19 mouse cellular contexts compared by ENCODE assay signal in genomic region chr1:106875193-106875886, GRCm38 (mm10). TPM values are rescaled to one million over a fixed set of nuclear protein-coding genes. Genes with fewer than 3 reads are reported as not detected.
DNase-seq lines count a peak whose midpoint lies in the region; ATAC-seq and TF ChIP-seq lines count a peak whose summit lies in the region.
"Had no signal": no experiment of that assay in that cellular context is flagged by ENCODE, and none has a peak within 500 bp of the region (broad histone marks: within the 10 kb centered on the region; RNA-seq: fewer than 3 reads in every experiment).

No protein-coding gene starts in this region.

- intact Hi-C loops in left cerebral cortex, postnatal 14 days (cut with DNase I), result no loop called here

- DNase-seq in kidney, adult 2 months, result peak; percentile 23
- DNase-seq in stomach, postnatal 0 days (ENCODE audit: low spot score), result no peak
- no peak for DNase-seq in left cerebral cortex, postnatal 14 days (ENCODE audit: low spot score in 2 of 2)
- DNase-seq: cerebellum, postnatal 10 days; thymus, postnatal 25 days had no signal

- no peak overlapping the region for H3K4me2 ChIP-seq in kidney, embryonic 14.5 days (replicated peaks; ENCODE audit: low read depth, low read length)
- no peak overlapping the region for H3K4me2 ChIP-seq in stomach, embryonic 16.5 days (ENCODE audit: low read depth, low read length)
- H3K4me2 ChIP-seq in stomach, postnatal 0 days (replicated peaks; ENCODE audit: low read depth), result no peak overlapping the region
- no peak overlapping the region for H3K4me2 ChIP-seq in intestine, embryonic 16.5 days (ENCODE audit: low read depth, low read length)
- H3K4me2 ChIP-seq: heart, embryonic 15.5 days; limb, embryonic 13.5 days; neural tube, embryonic 12.5 days had no signal

- TF ChIP-seq CTCF in kidney, adult 2 months (conservative IDR thresholded peaks at IDR 0.05; ENCODE audit: insufficient read depth, insufficient read length, low read depth, low read length), result no peak
- no peak for TF ChIP-seq CTCF in stomach, postnatal 0 days (IDR thresholded peaks at IDR 0.05; ENCODE audit: low read depth)

- TF ChIP-seq POLR2A in kidney, adult 2 months (IDR thresholded peaks at IDR 0.05; ENCODE audit: low read depth, low read length), result no peak

- no peak overlapping the region for H3K9ac ChIP-seq in kidney, embryonic 14.5 days (ENCODE audit: low read depth, low read length)
- no peak overlapping the region for H3K9ac ChIP-seq in stomach, embryonic 16.5 days (ENCODE audit: low read length)
- no peak overlapping the region for H3K9ac ChIP-seq in stomach, postnatal 0 days (ENCODE audit: low read length)
- H3K9ac ChIP-seq in intestine, embryonic 16.5 days (ENCODE audit: low read depth, low read length), result no peak overlapping the region
- H3K9ac ChIP-seq: heart, embryonic 15.5 days; limb, embryonic 13.5 days; neural tube, embryonic 12.5 days had no signal

- H3K4me1 ChIP-seq in kidney, adult 2 months (ENCODE audit: control insufficient read depth, insufficient read depth, low read length), result peaks cover 8% of the 10 kb centered on the region; the same call in 1 of the 2 replicates
- H3K4me1 ChIP-seq in kidney, embryonic 14.5 days (ENCODE audit: control insufficient read depth, insufficient read depth, low read length), result no peaks in the 10 kb centered on the region
- no peaks in the 10 kb centered on the region for H3K4me1 ChIP-seq in stomach, embryonic 16.5 days (ENCODE audit: control insufficient read depth, insufficient read depth, low read length)
- H3K4me1 ChIP-seq in stomach, postnatal 0 days (replicated peaks; ENCODE audit: control insufficient read depth, insufficient read depth), result no peaks in the 10 kb centered on the region
- no peaks in the 10 kb centered on the region for H3K4me1 ChIP-seq in intestine, embryonic 16.5 days (ENCODE audit: control insufficient read depth, insufficient read depth, low read length)
- H3K4me1 ChIP-seq: heart, embryonic 15.5 days; limb, embryonic 13.5 days; midbrain, embryonic 10.5 days; neural tube, embryonic 12.5 days had no signal

- no peaks in the 10 kb centered on the region for H3K27me3 ChIP-seq in kidney, adult 2 months (replicated peaks; ENCODE audit: control insufficient read depth, insufficient read depth, low read length)
- H3K27me3 ChIP-seq in kidney, embryonic 14.5 days (ENCODE audit: control insufficient read depth, insufficient read depth, low read length), result no peaks in the 10 kb centered on the region
- no peaks in the 10 kb centered on the region for H3K27me3 ChIP-seq in stomach, embryonic 16.5 days (ENCODE audit: control insufficient read depth, insufficient read depth, low read length)
- no peaks in the 10 kb centered on the region for H3K27me3 ChIP-seq in stomach, postnatal 0 days (ENCODE audit: control insufficient read depth, insufficient read depth, low read length)
- H3K27me3 ChIP-seq in intestine, embryonic 16.5 days (replicated peaks; ENCODE audit: control insufficient read depth, insufficient read depth, low read length), result no peaks in the 10 kb centered on the region
- H3K27me3 ChIP-seq: heart, embryonic 15.5 days; limb, embryonic 13.5 days; neural tube, embryonic 12.5 days had no signal

- no peak for TF ChIP-seq EP300 in stomach, postnatal 0 days (optimal IDR thresholded peaks at IDR 0.05)

- 79% methylated on average over 5 of the region's 5 CpGs for WGBS in kidney, adult 2 months
- WGBS in kidney, embryonic 14.5 days, result 83% methylated on average over 5 of the region's 5 CpGs
- WGBS in stomach, embryonic 16.5 days, result 75% methylated on average over 5 of the region's 5 CpGs
- 75% methylated on average over 5 of the region's 5 CpGs for WGBS in stomach, postnatal 0 days
- WGBS in intestine, embryonic 16.5 days, result 89% methylated on average over 5 of the region's 5 CpGs

- H3K27ac ChIP-seq in kidney, adult 2 months (ENCODE audit: insufficient read depth, low read depth, low read length), result peak overlapping the region; percentile 93
- H3K27ac ChIP-seq in kidney, embryonic 14.5 days (ENCODE audit: low read depth, low read length), result no peak overlapping the region
- peak overlapping the region; percentile 4; the same call in 1 of the 2 replicates for H3K27ac ChIP-seq in stomach, embryonic 16.5 days (ENCODE audit: low read length)
- H3K27ac ChIP-seq in stomach, postnatal 0 days (replicated peaks), result no peak overlapping the region; the same call in 1 of the 2 replicates
- H3K27ac ChIP-seq in intestine, embryonic 16.5 days (ENCODE audit: low read length), result no peak overlapping the region
- H3K27ac ChIP-seq: heart, embryonic 15.5 days; kidney, postnatal 0 days; left cerebral cortex, adult 2 months; limb, embryonic 13.5 days; midbrain, embryonic 10.5 days; neural tube, embryonic 12.5 days had no signal

- no peaks in the 10 kb centered on the region for H3K36me3 ChIP-seq in kidney, adult 2 months (ENCODE audit: control insufficient read depth, insufficient read depth, low read length)
- no peaks in the 10 kb centered on the region for H3K36me3 ChIP-seq in kidney, embryonic 14.5 days (ENCODE audit: control insufficient read depth, insufficient read depth, low read length)
- no peaks in the 10 kb centered on the region for H3K36me3 ChIP-seq in stomach, embryonic 16.5 days (ENCODE audit: control insufficient read depth, insufficient read depth, low read length)
- no peaks in the 10 kb centered on the region for H3K36me3 ChIP-seq in stomach, postnatal 0 days (ENCODE audit: control insufficient read depth, insufficient read depth, low read length)
- H3K36me3 ChIP-seq in intestine, embryonic 16.5 days (ENCODE audit: control insufficient read depth, insufficient read depth, low read length), result no peaks in the 10 kb centered on the region
- H3K36me3 ChIP-seq: heart, embryonic 15.5 days; limb, embryonic 13.5 days; midbrain, embryonic 10.5 days; neural tube, embryonic 12.5 days had no signal

- no peaks in the 10 kb centered on the region for H3K9me3 ChIP-seq in kidney, embryonic 14.5 days (ENCODE audit: control insufficient read depth, low read length)
- H3K9me3 ChIP-seq in stomach, embryonic 16.5 days (replicated peaks; ENCODE audit: control insufficient read depth, low read length), result no peaks in the 10 kb centered on the region
- no peaks in the 10 kb centered on the region for H3K9me3 ChIP-seq in stomach, postnatal 0 days (ENCODE audit: control insufficient read depth, low read length)
- no peaks in the 10 kb centered on the region for H3K9me3 ChIP-seq in intestine, embryonic 16.5 days (ENCODE audit: control insufficient read depth, low read length)
- H3K9me3 ChIP-seq: heart, embryonic 15.5 days; limb, embryonic 13.5 days; midbrain, embryonic 10.5 days; neural tube, embryonic 12.5 days had no signal

- ATAC-seq in kidney, embryonic 14.5 days (ENCODE audit: low FRiP score, low TSS enrichment), result no peak
- no peak for ATAC-seq in stomach, embryonic 16.5 days (ENCODE audit: insufficient read depth, low FRiP score)
- no peak for ATAC-seq in stomach, postnatal 0 days (ENCODE audit: low FRiP score, low TSS enrichment)
- ATAC-seq in intestine, embryonic 16.5 days, result peak; percentile 31; the same call in 1 of the 2 replicates
- no peak for ATAC-seq in frontal cortex, adult (ENCODE audit: low TSS enrichment)

- H3K4me3 ChIP-seq in kidney, adult 2 months (ENCODE audit: insufficient read depth, low read depth, low read length), result no peak overlapping the region
- H3K4me3 ChIP-seq in kidney, embryonic 14.5 days (ENCODE audit: low read length), result no peak overlapping the region
- H3K4me3 ChIP-seq in stomach, embryonic 16.5 days (replicated peaks; ENCODE audit: low read length), result no peak overlapping the region
- H3K4me3 ChIP-seq in stomach, postnatal 0 days (ENCODE audit: low read depth, low read length), result no peak overlapping the region
- H3K4me3 ChIP-seq in intestine, embryonic 16.5 days (ENCODE audit: low read length), result no peak overlapping the region
- H3K4me3 ChIP-seq: heart, embryonic 15.5 days; left cerebral cortex, adult 2 months; limb, embryonic 13.5 days; midbrain, embryonic 10.5 days; neural tube, embryonic 12.5 days had no signal

RNA-seq across cellular contexts. Expression of gene Serpinb5, which starts 14.4 kb away (rescaled TPM):
- polyA plus RNA-seq in kidney, adult 2 months (2012; rRNA removed), result 0.04 TPM in 1 of 2 replicates, not detected in the other
- 0.21 TPM in 1 of 2 replicates, not detected in the other for polyA plus RNA-seq in kidney, embryonic 14.5 days (2014; fragmentation: Nextera tagmentation; extraction: Ambion mirVana)
- polyA plus RNA-seq in stomach, embryonic 16.5 days (2015; fragmentation: Nextera tagmentation; extraction: Ambion mirVana), result 71.1 and 80.8 TPM in 2 replicates
- 116 and 128 TPM in 2 replicates for polyA plus RNA-seq in stomach, postnatal 0 days (2015; fragmentation: Nextera tagmentation; extraction: Ambion mirVana)
- polyA plus RNA-seq in intestine, embryonic 16.5 days (2015; fragmentation: Nextera tagmentation; extraction: Ambion mirVana), result 0.13 and 0.26 TPM in 2 replicates
- total RNA-seq in left cerebral cortex, postnatal 14 days (2021), result not detected
- total RNA-seq: adrenal gland, adult 18-20 months; layer of hippocampus, adult 8-10 months; left cerebral cortex, adult 2 months had no signal
- polyA plus RNA-seq: hindbrain, embryonic 11.5 days; midbrain, embryonic 10.5 days; neural tube, embryonic 12.5 days had no signal

RNA-seq across cellular contexts. Expression of gene Serpinb12, which starts 58.9 kb away (rescaled TPM):
- polyA plus RNA-seq in kidney, adult 2 months (2012; rRNA removed), result 0.06 TPM in 1 of 2 replicates, not detected in the other
- polyA plus RNA-seq in kidney, embryonic 14.5 days (2014; fragmentation: Nextera tagmentation; extraction: Ambion mirVana), result not detected in 2 replicates
- 14.5 and 25.0 TPM in 2 replicates for polyA plus RNA-seq in stomach, embryonic 16.5 days (2015; fragmentation: Nextera tagmentation; extraction: Ambion mirVana)
- polyA plus RNA-seq in stomach, postnatal 0 days (2015; fragmentation: Nextera tagmentation; extraction: Ambion mirVana), result 460 and 511 TPM in 2 replicates
- 0.13 TPM in 1 of 2 replicates, not detected in the other for polyA plus RNA-seq in intestine, embryonic 16.5 days (2015; fragmentation: Nextera tagmentation; extraction: Ambion mirVana)
- total RNA-seq in left cerebral cortex, postnatal 14 days (2021), result not detected
- total RNA-seq: adrenal gland, adult 18-20 months; ES-E14; layer of hippocampus, adult 8-10 months; left cerebral cortex, adult 2 months had no signal
- polyA plus RNA-seq: hindbrain, embryonic 11.5 days; midbrain, embryonic 10.5 days; neural tube, embryonic 12.5 days had no signal

Comparison
In these comparisons a context has a peak if more than half of its experiments do, and no peak if none do; other contexts are left out.
1. H3K27ac ChIP-seq: peak in kidney, adult 2 months (single experiment) and stomach, embryonic 16.5 days (single experiment); none in kidney, embryonic 14.5 days (single experiment), stomach, postnatal 0 days (single experiment) and intestine, embryonic 16.5 days (single experiment).
2. RNA of gene Serpinb12, which starts 58.9 kb away (polyA plus RNA-seq): 460 to 511 TPM in stomach, postnatal 0 days; 14.5 to 25.0 TPM in stomach, embryonic 16.5 days, 0.13 TPM in intestine, embryonic 16.5 days, 0.06 TPM in kidney, adult 2 months and not detected in kidney, embryonic 14.5 days; every median in the first group is over 10 times any median in the second.
3. RNA of gene Serpinb5, which starts 14.4 kb away (polyA plus RNA-seq): 116 to 128 TPM in stomach, postnatal 0 days and 71.1 to 80.8 TPM in stomach, embryonic 16.5 days; 0.13 to 0.26 TPM in intestine, embryonic 16.5 days, 0.21 TPM in kidney, embryonic 14.5 days and 0.04 TPM in kidney, adult 2 months; every median in the first group is over 10 times any median in the second.